Mouse (Mus musculus): ENCODE measurements at regions not wholly inside any gene's neighbourhood (a gene's known extent, or its start where the extent isn't known, plus 50 kb on each side); places are given as distances from the start of the nearest gene placed in this dataset.

DNA sequence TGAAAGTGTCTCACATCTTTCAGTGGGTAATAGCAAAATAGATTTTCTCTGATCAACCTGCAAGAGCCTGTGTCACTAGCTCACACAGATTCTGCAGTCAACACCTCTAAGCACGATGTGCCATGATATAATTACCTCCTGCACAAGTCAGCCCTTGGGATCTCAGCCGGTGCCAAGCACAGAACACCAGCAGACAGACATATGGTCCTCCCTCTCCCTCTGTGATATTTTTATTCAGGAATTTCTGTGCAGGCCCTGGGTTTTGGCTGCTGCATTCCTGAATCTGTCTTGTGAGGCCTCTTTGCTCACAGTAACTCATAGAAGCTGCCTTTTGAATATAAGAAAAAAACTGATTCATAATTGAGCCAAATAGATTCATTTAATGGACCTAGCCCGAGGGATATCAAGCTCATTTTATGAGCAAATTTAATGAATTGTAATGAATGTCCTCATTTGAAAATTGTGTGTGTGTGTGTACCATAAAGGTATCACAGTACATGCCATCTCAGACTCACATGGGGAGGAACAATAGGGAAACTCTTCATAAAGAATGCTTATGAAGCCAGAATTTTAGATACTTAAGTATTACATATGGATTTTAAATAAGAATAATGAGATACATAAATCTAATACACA lies 206.7 kb upstream of the Pitrm1 start:
- no peak for ATAC-seq (ENCODE audit: insufficient number of reproducible peaks, insufficient read depth, low FRiP score, low TSS enrichment)
- Histone ChIP-seq H3K4me3 (no peak overlapping the region), H3K4me1 (peaks cover 4% of the 10 kb centered on the region; the same call in 1 of the 2 replicates), H3K27ac (no peak overlapping the region), H3K36me3 (no peaks in the 10 kb centered on the region), H3K4me2 (replicated peaks) (no peak overlapping the region), H3K9me3 (no peaks in the 10 kb centered on the region), H3K27me3 (no peaks in the 10 kb centered on the region), H3K9ac (no peak overlapping the region)
- WGBS = 52% methylated on average over 3 of the region's 3 CpGs

DNA sequence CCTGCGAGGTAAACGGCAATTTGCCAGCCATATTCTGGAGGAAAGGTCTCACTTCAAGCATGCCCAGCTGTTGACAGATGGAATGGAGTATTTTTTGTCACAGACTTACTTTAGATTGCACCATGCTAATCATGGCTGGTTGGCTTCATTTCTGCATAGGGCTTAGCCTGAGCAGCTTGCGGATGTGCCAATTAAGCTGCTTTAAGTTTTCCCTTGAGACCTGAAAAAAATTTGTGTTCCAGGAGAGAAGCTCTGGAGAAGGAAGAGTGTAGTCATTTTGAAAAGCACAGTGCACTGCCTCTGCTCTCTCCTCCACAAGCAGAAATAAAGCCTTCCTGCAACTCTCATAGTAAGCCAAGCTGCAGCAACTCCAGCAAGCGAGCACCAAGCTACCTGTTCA lies 182.8 kb upstream of the Pitrm1 start:
- no peaks in the 10 kb centered on the region for H3K36me3 ChIP-seq
- no peak overlapping the region for H3K4me2 ChIP-seq (replicated peaks)
- 81% methylated on average over 4 of the region's 4 CpGs for WGBS
- H3K4me3 ChIP-seq = no peak overlapping the region
- H3K4me1 ChIP-seq = no peaks in the 10 kb centered on the region
- H3K27me3 ChIP-seq = no peaks in the 10 kb centered on the region
- no peak overlapping the region for H3K9ac ChIP-seq
- ATAC-seq (ENCODE audit: insufficient number of reproducible peaks, insufficient read depth, low FRiP score, low TSS enrichment) = no peak
- H3K27ac ChIP-seq = no peak overlapping the region
- H3K9me3 ChIP-seq = no peaks in the 10 kb centered on the region

DNA sequence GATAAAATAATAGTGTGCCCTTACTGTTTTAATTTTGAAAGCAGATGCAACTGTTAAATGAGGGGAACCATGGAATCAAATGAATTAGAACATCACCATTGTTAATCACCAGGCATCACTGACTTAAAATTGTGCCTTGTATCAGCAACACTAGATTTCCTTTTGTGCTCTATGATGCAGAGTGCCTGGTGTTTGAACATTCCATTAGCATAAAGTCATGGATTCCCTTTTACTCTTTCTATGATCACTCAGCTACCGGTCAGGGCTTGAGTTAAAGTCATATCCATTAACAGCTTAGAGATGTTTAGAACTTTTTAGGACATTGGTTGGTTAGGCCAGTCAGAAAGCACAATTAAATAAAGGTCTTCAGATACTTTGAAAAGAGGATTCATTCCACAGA lies 180.3 kb upstream of the Pitrm1 start:
- ATAC-seq (ENCODE audit: insufficient number of reproducible peaks, insufficient read depth, low FRiP score, low TSS enrichment) = no peak
- Histone ChIP-seq H3K4me2 (replicated peaks) (no peak overlapping the region), H3K36me3 (no peaks in the 10 kb centered on the region)

DNA sequence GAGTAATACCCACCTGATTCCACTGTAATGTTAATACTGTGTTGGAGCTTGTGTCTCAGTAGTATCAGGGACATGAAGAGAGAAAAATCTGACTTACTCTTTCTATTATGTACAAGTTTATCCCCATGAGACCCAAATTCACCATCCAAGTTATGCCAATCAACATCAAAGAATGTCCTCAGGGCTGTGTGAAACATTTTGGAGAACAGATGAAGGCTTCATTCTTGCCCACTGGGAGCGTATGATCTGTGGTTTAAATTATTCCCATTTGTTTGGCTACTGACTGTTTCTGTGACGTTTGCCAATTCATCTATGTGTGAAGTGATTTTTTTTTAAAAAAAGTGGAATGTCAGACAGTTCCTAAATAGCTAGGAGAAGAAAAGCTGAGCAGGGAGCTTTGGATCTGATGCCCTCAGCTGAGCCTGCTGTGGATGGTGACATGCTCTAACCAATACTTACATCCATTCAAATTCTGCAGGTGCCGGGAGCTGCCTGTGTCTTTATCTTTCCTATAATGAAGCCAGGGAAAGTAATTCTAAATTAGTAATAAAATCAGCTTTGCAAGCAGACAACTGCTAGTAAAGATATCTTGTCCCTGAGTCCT lies 173.3 kb upstream of the Pitrm1 start:
- no peaks in the 10 kb centered on the region for H3K27me3 ChIP-seq
- no peak for ATAC-seq (ENCODE audit: insufficient number of reproducible peaks, insufficient read depth, low FRiP score, low TSS enrichment)
- H3K27ac ChIP-seq = no peak overlapping the region
- H3K4me3 ChIP-seq = no peak overlapping the region
- H3K4me1 ChIP-seq = no peaks in the 10 kb centered on the region
- H3K4me2 ChIP-seq (replicated peaks) = no peak overlapping the region
- 49% methylated on average over 3 of the region's 3 CpGs for WGBS
- no peaks in the 10 kb centered on the region for H3K36me3 ChIP-seq
- H3K9me3 ChIP-seq = no peaks in the 10 kb centered on the region
- H3K9ac ChIP-seq = no peak overlapping the region

More for the DNA sequence above, 180.3 kb upstream of the Pitrm1 start:
- Histone ChIP-seq H3K27ac (no peak overlapping the region), H3K9ac (no peak overlapping the region), H3K27me3 (no peaks in the 10 kb centered on the region), H3K9me3 (no peaks in the 10 kb centered on the region), H3K4me1 (no peaks in the 10 kb centered on the region), H3K4me3 (no peak overlapping the region)
- 82% methylated on average over 1 of the region's 1 CpGs for WGBS

DNA sequence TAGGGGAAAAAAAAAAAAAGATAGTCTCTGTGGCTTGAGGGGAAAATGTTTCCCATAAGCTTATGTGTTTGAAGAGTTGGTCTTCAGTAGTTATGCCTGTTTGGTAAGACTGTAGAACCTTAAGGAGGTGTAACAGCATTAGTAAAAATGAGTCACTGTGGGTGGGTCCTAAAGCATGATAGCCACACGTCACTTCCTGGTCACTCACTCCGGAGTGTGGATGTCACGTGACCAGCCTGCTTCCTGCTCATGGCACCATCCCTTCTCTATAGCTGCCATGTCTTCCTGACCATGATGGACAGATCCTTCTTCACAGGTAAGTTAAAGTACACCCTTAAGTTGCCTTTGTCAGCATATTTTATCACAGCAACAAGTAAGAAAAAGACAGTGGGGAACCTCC lies 170.0 kb upstream of the Pitrm1 start:
- no peak overlapping the region for H3K4me3 ChIP-seq
- H3K9me3 ChIP-seq = no peaks in the 10 kb centered on the region
- WGBS = 88% methylated on average over 3 of the region's 3 CpGs
- no peak overlapping the region for H3K27ac ChIP-seq
- H3K36me3 ChIP-seq = no peaks in the 10 kb centered on the region
- H3K4me1 ChIP-seq = no peaks in the 10 kb centered on the region
- no peak for ATAC-seq (ENCODE audit: insufficient number of reproducible peaks, insufficient read depth, low FRiP score, low TSS enrichment)
- no peaks in the 10 kb centered on the region for H3K27me3 ChIP-seq
- no peak overlapping the region for H3K9ac ChIP-seq
- H3K4me2 ChIP-seq (replicated peaks) = no peak overlapping the region

DNA sequence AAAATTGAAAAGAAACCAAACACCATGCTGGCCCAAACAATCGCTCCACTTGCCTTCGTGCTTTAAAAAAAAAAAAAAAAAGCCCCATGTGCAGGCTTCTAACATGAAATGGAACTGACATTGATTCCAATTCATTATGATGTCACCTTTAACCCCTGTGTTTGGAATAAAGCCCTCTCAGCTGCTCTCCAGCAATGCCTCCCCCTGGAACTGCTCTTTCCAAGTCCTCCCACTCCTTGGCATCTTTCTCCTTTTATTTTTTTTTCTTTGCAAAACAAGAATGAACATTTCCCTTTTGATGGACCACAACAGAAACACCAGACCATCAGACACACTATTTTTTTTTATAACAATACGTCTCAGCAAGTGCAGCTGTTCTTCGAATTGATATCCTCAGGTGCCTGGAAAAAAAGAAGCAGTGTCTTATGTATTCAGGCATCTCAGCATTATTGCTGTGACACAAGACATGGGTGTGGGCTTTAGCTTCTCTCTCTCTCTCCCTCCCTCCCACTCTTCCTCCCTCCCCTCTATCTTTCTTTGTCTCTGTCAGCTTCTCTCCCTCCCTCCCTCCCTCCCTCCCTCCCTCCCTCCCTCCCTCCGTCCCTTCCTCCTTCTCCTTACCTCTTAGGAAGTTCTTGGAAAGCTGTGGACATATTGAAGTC lies 152.3 kb upstream of the Pitrm1 start:
- H3K27me3 ChIP-seq = no peaks in the 10 kb centered on the region
- no peak for ATAC-seq (ENCODE audit: insufficient number of reproducible peaks, insufficient read depth, low FRiP score, low TSS enrichment)
- no peak overlapping the region for H3K9ac ChIP-seq
- H3K27ac ChIP-seq = no peak overlapping the region
- 59% methylated on average over 4 of the region's 5 CpGs for WGBS
- H3K4me3 ChIP-seq = no peak overlapping the region
- H3K9me3 ChIP-seq = no peaks in the 10 kb centered on the region
- H3K36me3 ChIP-seq = no peaks in the 10 kb centered on the region
- H3K4me2 ChIP-seq (replicated peaks) = no peak overlapping the region
- H3K4me1 ChIP-seq = no peaks in the 10 kb centered on the region

DNA sequence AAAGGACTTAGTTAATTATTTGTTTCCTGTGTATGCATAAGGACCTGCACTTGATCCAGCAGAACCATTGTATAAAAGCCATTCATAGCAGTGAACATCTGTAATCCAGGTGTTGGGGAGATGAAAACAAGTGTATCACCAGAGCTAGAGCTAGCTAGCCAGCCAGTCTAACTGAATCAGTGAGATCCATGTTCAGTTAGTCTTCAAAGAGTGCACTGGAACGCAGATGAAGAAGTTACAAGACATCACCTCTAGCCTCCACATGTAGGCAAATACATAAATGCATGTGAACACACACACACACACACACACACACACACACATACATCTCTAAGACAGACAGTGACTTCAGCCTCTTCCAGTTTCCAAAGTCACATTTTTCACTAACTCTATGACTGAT lies 150.3 kb upstream of the Pitrm1 start:
- H3K4me2 ChIP-seq (replicated peaks) = no peak overlapping the region
- no peaks in the 10 kb centered on the region for H3K9me3 ChIP-seq
- 85% methylated on average over 1 of the region's 1 CpGs for WGBS
- H3K27ac ChIP-seq = no peak overlapping the region
- H3K36me3 ChIP-seq = no peaks in the 10 kb centered on the region
- H3K4me1 ChIP-seq = no peaks in the 10 kb centered on the region
- no peak for ATAC-seq (ENCODE audit: insufficient number of reproducible peaks, insufficient read depth, low FRiP score, low TSS enrichment)
- H3K9ac ChIP-seq = no peak overlapping the region
- no peak overlapping the region for H3K4me3 ChIP-seq
- no peaks in the 10 kb centered on the region for H3K27me3 ChIP-seq

DNA sequence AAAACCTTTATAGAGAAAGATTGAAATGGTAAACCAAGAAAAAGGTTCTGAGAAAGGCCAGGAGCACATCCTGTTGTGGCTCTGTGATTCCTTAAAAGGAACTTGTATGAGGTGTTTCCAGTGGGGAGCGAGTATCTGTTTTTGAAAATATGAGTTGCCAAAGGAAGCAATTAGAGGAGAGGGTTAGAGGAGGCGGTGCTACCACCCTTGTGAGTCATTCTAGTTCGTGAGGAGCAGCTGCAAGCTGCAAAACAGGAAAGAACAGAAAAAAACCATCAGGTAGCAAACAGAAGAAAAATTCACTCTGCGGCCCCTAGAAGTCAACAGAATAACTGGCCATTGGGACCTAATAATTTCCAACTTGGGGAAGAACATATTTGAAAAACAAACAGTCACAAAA lies 116.1 kb upstream of the Pitrm1 start:
- H3K4me1 ChIP-seq = no peaks in the 10 kb centered on the region
- no peak overlapping the region for H3K4me2 ChIP-seq (replicated peaks)
- no peaks in the 10 kb centered on the region for H3K36me3 ChIP-seq
- WGBS = 55% methylated on average over 4 of the region's 4 CpGs
- no peak overlapping the region for H3K27ac ChIP-seq
- no peak for ATAC-seq (ENCODE audit: insufficient number of reproducible peaks, insufficient read depth, low FRiP score, low TSS enrichment)
- H3K27me3 ChIP-seq = no peaks in the 10 kb centered on the region
- no peak overlapping the region for H3K9ac ChIP-seq
- no peak overlapping the region for H3K4me3 ChIP-seq
- H3K9me3 ChIP-seq = no peaks in the 10 kb centered on the region

DNA sequence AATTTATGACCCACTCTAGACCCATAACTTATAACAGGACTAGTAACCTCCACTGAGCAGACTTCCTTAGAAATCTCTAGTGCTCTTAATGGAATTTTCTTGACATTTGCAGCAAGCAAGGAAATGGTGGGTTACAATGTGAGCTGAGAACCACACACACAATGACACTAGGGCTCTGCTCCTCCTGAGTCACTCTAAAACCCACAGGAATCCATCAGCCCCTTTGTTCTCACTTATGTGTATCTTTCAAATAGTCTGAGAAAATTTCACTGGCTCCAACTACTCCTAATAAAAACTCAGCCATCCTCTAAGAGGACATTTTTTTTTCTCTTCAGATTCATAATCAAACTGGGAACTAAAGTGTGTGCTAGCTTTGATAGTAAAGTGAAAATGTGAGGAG lies 101.0 kb upstream of the Pitrm1 start:
- H3K4me3 ChIP-seq = no peak overlapping the region
- no peak overlapping the region for H3K4me2 ChIP-seq (replicated peaks)
- H3K36me3 ChIP-seq = no peaks in the 10 kb centered on the region
- no peaks in the 10 kb centered on the region for H3K9me3 ChIP-seq
- no peak overlapping the region for H3K9ac ChIP-seq
- H3K27me3 ChIP-seq = no peaks in the 10 kb centered on the region
- H3K27ac ChIP-seq = no peak overlapping the region
- no peak for ATAC-seq (ENCODE audit: insufficient number of reproducible peaks, insufficient read depth, low FRiP score, low TSS enrichment)
- H3K4me1 ChIP-seq = no peaks in the 10 kb centered on the region

DNA sequence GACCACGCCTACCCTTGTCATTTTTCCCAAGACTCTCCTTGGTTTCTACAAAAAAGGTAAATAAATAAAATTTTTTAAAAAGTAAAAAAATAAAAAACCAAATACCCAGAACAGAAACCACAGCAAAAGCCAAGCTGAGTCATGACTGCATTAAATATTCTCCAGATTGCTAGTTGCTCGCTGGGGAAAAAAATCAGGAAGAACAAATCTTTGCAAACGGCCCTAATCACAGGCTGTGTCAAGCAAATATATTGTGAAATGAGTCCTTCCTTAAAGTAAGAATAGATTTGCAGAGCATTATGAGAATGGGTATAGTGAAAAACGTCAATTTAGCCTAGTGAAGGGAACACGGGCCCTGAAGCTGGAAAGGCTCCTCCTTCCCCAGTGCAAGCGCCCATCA lies 86.6 kb upstream of the Pitrm1 start:
- H3K27ac ChIP-seq = no peak overlapping the region

DNA sequence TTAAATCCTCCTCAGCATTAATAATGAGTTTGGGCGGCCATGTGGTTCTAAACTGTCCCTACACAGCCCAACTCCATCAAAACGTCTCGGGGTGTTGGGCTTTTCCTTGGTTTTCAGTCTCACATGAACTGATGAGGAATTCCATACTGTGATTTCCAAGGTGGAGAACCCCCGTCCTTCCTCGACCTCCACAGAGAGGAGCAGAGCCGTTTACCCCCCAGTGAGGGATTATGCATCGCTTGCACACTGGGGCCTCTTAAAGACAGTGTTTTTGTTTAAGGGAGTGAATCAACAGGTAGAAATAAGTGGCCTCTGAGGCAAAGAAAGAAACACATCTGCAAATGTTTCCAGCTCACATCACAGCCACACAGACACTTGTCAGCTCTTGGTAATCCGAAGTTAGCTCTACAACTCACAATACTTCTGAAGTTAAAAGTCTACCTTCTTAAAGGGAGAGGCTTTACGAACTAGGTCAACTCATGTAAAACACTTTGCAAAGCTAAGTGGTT lies 82.0 kb upstream of the Pitrm1 start:
- H3K27ac ChIP-seq = no peak overlapping the region
- H3K27me3 ChIP-seq = no peaks in the 10 kb centered on the region
- H3K4me3 ChIP-seq = no peak overlapping the region
- H3K36me3 ChIP-seq = no peaks in the 10 kb centered on the region
- H3K9ac ChIP-seq = no peak overlapping the region
- 29% methylated on average over 9 of the region's 9 CpGs for WGBS
- H3K9me3 ChIP-seq = no peaks in the 10 kb centered on the region
- no peak overlapping the region for H3K4me2 ChIP-seq (replicated peaks)
- H3K4me1 ChIP-seq = no peaks in the 10 kb centered on the region
- ATAC-seq (ENCODE audit: insufficient number of reproducible peaks, insufficient read depth, low FRiP score, low TSS enrichment) = no peak

More for the DNA sequence above, 86.6 kb upstream of the Pitrm1 start:
- 84% methylated on average over 6 of the region's 6 CpGs for WGBS
- no peak for ATAC-seq (ENCODE audit: insufficient number of reproducible peaks, insufficient read depth, low FRiP score, low TSS enrichment)
- Histone ChIP-seq H3K4me1 (no peaks in the 10 kb centered on the region), H3K27me3 (no peaks in the 10 kb centered on the region), H3K4me3 (no peak overlapping the region), H3K4me2 (replicated peaks) (no peak overlapping the region), H3K36me3 (no peaks in the 10 kb centered on the region), H3K9me3 (no peaks in the 10 kb centered on the region), H3K9ac (no peak overlapping the region)

Data from embryonic facial prominence, embryonic 12.5 days (tissue).